Mouse (Mus musculus) CH12.LX (cell line): Measurements from ENCODE around the gene Pyurf. TPM values are rescaled to one million over a fixed set of nuclear protein-coding genes. Genes with fewer than 3 reads are reported as not detected.

ENCODE experiments used
- DNase-seq: peaks from one replicate; pipeline ENCODE4 v3.0.0-alpha.2; 2013; ENCODE audit errors: extremely low read depth
- H3K27ac ChIP-seq: 2 replicates; pipeline ENCODE4 v1.5.1; 2012; ENCODE audit warnings: low read depth, mild to moderate bottlenecking, control low read depth, moderate library complexity; ENCODE audit not compliant: insufficient read depth
- H3K27me3 ChIP-seq: replicated peaks from 2 replicates; pipeline ENCODE3; 2012; ENCODE audit warnings: inconsistent platforms
- H3K36me3 ChIP-seq, 2 experiments: replicated peaks in 1 of 2; 2 replicates each; pipeline versions ENCODE3 to v1.6.1; 2012; ENCODE audit warnings: inconsistent platforms in 1 of 2, low read length in 1 of 2, mild to moderate bottlenecking in 1 of 2, mixed read lengths in 1 of 2, moderate library complexity in 1 of 2; ENCODE audit not compliant: control insufficient read depth in 1 of 2, insufficient read depth in 1 of 2
- H3K4me1 ChIP-seq, 2 experiments: 2 replicates each; pipeline ENCODE4 v1.6.1; 2012; ENCODE audit warnings: inconsistent platforms in 1 of 2, moderate library complexity in 1 of 2; ENCODE audit not compliant: insufficient read depth in 2 of 2, control insufficient read depth in 1 of 2
- H3K4me2 ChIP-seq: 2 replicates; pipeline ENCODE4 v1.6.1; 2012; ENCODE audit warnings: low read depth, mild to moderate bottlenecking, control low read depth; ENCODE audit not compliant: poor library complexity, insufficient read depth, severe bottlenecking
- H3K4me3 ChIP-seq, 3 experiments: fragments of 150-350 bp in 1 of 3; sonication (generic) in 1 of 3; replicated peaks in 1 of 3; 2 replicates each; pipeline versions ENCODE3 to v1.5.1; 2011 to 2012; ENCODE audit warnings: low read depth in 2 of 3, low read length in 2 of 3, mild to moderate bottlenecking in 2 of 3, moderate library complexity in 2 of 3, control low read depth in 1 of 3, improper control_type of control experiment in 1 of 3, inconsistent platforms in 1 of 3, mixed read lengths in 1 of 3; ENCODE audit not compliant: poor library complexity in 1 of 3
- H3K79me2 ChIP-seq: replicated peaks from 2 replicates; pipeline ENCODE4 v1.6.1; 2012; ENCODE audit warnings: mild to moderate bottlenecking, moderate library complexity; ENCODE audit not compliant: control insufficient read depth, poor library complexity, insufficient read depth, severe bottlenecking; ENCODE audit errors: extremely low read depth
- H3K9ac ChIP-seq: 2 replicates; pipeline ENCODE4 v1.6.1; 2012; ENCODE audit warnings: low read depth, mild to moderate bottlenecking, control low read depth, moderate library complexity; ENCODE audit not compliant: insufficient read depth
- H3K9me3 ChIP-seq: replicated peaks from 2 replicates; pipeline ENCODE3; 2012; ENCODE audit warnings: low read length, inconsistent platforms, mixed read lengths
- CHD1 ChIP-seq: IDR thresholded peaks from 2 replicates; pipeline ENCODE4 v1.6.1; 2012; ENCODE audit warnings: low read depth, low read length, improper control_type of control experiment, inconsistent platforms
- CTCF ChIP-seq, 2 experiments: IDR thresholded peaks in 1 of 2; conservative IDR thresholded peaks in 1 of 2; 2 replicates each; pipeline ENCODE4 v1.5.1; 2011 to 2012; ENCODE audit warnings: low read depth in 2 of 2, low read length in 2 of 2, improper control_type of control experiment in 1 of 2, inconsistent platforms in 1 of 2, mild to moderate bottlenecking in 1 of 2, moderate library complexity in 1 of 2
- E2F4 ChIP-seq: IDR thresholded peaks from 2 replicates; pipeline ENCODE4 v1.6.1; 2011; ENCODE audit warnings: low read depth, low read length, improper control_type of control experiment; ENCODE audit not compliant: insufficient replicate concordance
- ETS1 ChIP-seq: conservative IDR thresholded peaks from 2 replicates; pipeline ENCODE4 v1.6.1; 2012; ENCODE audit warnings: low read depth, mild to moderate bottlenecking, inconsistent platforms, low read length, improper control_type of control experiment, moderate library complexity
- IRF4 ChIP-seq: IDR thresholded peaks from 2 replicates; pipeline ENCODE4 v1.6.1; 2014; ENCODE audit warnings: low read depth, mild to moderate bottlenecking, inconsistent platforms, low read length, improper control_type of control experiment
- JUN ChIP-seq: IDR thresholded peaks from 2 replicates; pipeline ENCODE4 v1.6.1; 2011; ENCODE audit warnings: low read depth, mild to moderate bottlenecking, low read length, improper control_type of control experiment, moderate library complexity; ENCODE audit not compliant: insufficient read depth
- JUND ChIP-seq: conservative IDR thresholded peaks from 2 replicates; pipeline ENCODE4 v1.6.1; 2011; ENCODE audit warnings: low read depth, low read length, improper control_type of control experiment
- MAFK ChIP-seq: IDR thresholded peaks from 2 replicates; pipeline ENCODE4 v1.6.1; 2011; ENCODE audit warnings: low read length, improper control_type of control experiment; ENCODE audit not compliant: insufficient replicate concordance
- MAZ ChIP-seq: IDR thresholded peaks from 2 replicates; pipeline ENCODE4 v1.6.1; 2012; ENCODE audit warnings: low read depth, mild to moderate bottlenecking, inconsistent platforms, low read length, improper control_type of control experiment, moderate library complexity
- NELFE ChIP-seq: IDR thresholded peaks from 2 replicates; pipeline ENCODE4 v1.6.1; 2011; ENCODE audit warnings: low read depth, low read length, improper control_type of control experiment
- NRF1 ChIP-seq: IDR thresholded peaks from 2 replicates; pipeline ENCODE4 v1.6.1; 2014; ENCODE audit warnings: low read depth, mild to moderate bottlenecking, inconsistent platforms, low read length, improper control_type of control experiment, moderate library complexity
- PAX5 ChIP-seq: IDR thresholded peaks from 2 replicates; pipeline ENCODE4 v1.6.1; 2012; ENCODE audit warnings: low read length, inconsistent platforms, mixed read lengths
- POLR2A ChIP-seq: IDR thresholded peaks from 2 replicates; pipeline ENCODE4 v1.6.1; 2011; ENCODE audit warnings: low read depth, mild to moderate bottlenecking, improper control_type of control experiment, low read length
- POLR2AphosphoS2 ChIP-seq: IDR thresholded peaks from 2 replicates; pipeline ENCODE4 v1.6.1; 2011; ENCODE audit warnings: low read depth, low read length, improper control_type of control experiment
- RAD21 ChIP-seq: IDR thresholded peaks from 2 replicates; pipeline ENCODE4 v1.6.1; 2011; ENCODE audit warnings: low read depth, mild to moderate bottlenecking, low read length, improper control_type of control experiment, moderate library complexity
- RCOR1 ChIP-seq: conservative IDR thresholded peaks from 2 replicates; pipeline ENCODE4 v1.6.1; 2012; ENCODE audit warnings: low read depth, mild to moderate bottlenecking, inconsistent platforms, low read length, improper control_type of control experiment
- TCF12 ChIP-seq: IDR thresholded peaks from 2 replicates; pipeline ENCODE4 v1.6.1; 2014; ENCODE audit warnings: low read depth, mild to moderate bottlenecking, inconsistent platforms, low read length, improper control_type of control experiment
- USF1 ChIP-seq: IDR thresholded peaks from 2 replicates; pipeline ENCODE4 v1.6.1; 2014; ENCODE audit warnings: low read depth, mild to moderate bottlenecking, inconsistent platforms, low read length, improper control_type of control experiment
- ZKSCAN1 ChIP-seq: IDR thresholded peaks from 2 replicates; pipeline ENCODE4 v1.6.1; 2012; ENCODE audit warnings: low read depth, inconsistent platforms, low read length, improper control_type of control experiment, borderline replicate concordance
- ZMIZ1 ChIP-seq: IDR thresholded peaks from 2 replicates; pipeline ENCODE4 v1.6.1; 2012; ENCODE audit warnings: low read depth, mild to moderate bottlenecking, inconsistent platforms, low read length, improper control_type of control experiment
- ZNF384 ChIP-seq: IDR thresholded peaks from 2 replicates; pipeline ENCODE4 v1.6.1; 2012; ENCODE audit warnings: low read depth, low read length, improper control_type of control experiment, inconsistent platforms
- dilution Hi-C: fragments of 300-500 bp; cut with MboI; formaldehyde crosslinking; loops from 2 replicates; pipeline ENCODE4 v1.14.3; 2020; ENCODE audit warnings: low sequenced_read_pairs; ENCODE audit not compliant: extremely low pct_unique_long_range_greater_than_20kb, extremely low pct_ligation_motif_present
- in situ Hi-C: fragments of 300-500 bp; cut with MboI; formaldehyde crosslinking; loops from 3 replicates; pipeline ENCODE4 v1.14.3; 2019; ENCODE audit warnings: low sequenced_read_pairs, low pct_ligation_motif_present, low pct_unique_long_range_greater_than_20kb, mixed read lengths
- polyA plus RNA-seq: library from polyadenylated mRNA; unstranded; fragments of >175 nt; gene quantifications from 2 replicates; pipeline ENCODE4 v1.2.1, GENCODE M21; 2012; ENCODE audit warnings: low read depth; ENCODE audit not compliant: insufficient read length
- total RNA-seq, 2 experiments: library from RNA; depleted of rRNA; stranded (reverse); fragments of 300-350 nt in 1 of 2; fragments of >200 nt in 1 of 2; gene quantifications; 2 replicates each; pipeline ENCODE4 v1.2.3; 2012 to 2014

Gene Pyurf
- total and polyA plus RNA-seq, 3 experiments: 6.4 to 13.4 (median 6.8) TPM

DNA sequence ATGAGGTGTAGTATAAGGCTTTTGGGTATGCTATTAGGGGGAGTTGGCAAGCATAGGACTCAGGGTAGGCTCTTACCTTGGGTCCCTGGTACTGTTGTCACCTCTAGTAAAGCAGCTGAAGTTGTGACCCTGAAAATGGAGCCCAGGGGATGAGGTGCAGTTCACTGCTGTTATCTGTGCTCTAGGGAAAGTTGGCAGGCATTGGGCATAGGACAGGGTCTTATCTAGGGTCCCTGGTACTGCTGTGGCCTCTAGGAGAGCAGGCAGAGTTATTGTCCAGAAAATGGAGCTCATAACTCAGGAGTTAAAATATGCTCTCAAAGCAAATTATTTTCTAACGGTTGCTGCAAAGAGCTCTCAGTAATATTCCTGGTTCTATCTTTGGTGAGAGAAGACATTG lies 29.5 kb upstream of the Pyurf start:
- in situ Hi-C loops: no loop called here
- H3K4me2 ChIP-seq: no peak overlapping the region
- no peaks in the 10 kb centered on the region for H3K4me1 ChIP-seq
- H3K36me3 ChIP-seq: peaks cover 3 to 18% of the 10 kb centered on the region in 2 experiments
- dilution Hi-C loops: no loop called here
- no peak for DNase-seq
- no peaks in the 10 kb centered on the region for H3K79me2 ChIP-seq
- no peak for TF ChIP-seq CTCF (conservative IDR thresholded peaks at IDR 0.05 in 1 of 2, IDR thresholded peaks at IDR 0.05 in 1 of 2; ENCODE audit: low read depth in 2 of 2, low read length in 2 of 2)
- TF ChIP-seq ZMIZ1: no peak
- TF ChIP-seq POLR2AphosphoS2: no peak
- TF ChIP-seq PAX5: no peak
- no peak for TF ChIP-seq MAFK
- TF ChIP-seq MAZ: no peak
- TF ChIP-seq IRF4: no peak
- no peak for TF ChIP-seq JUND
- no peak for TF ChIP-seq POLR2A
- no peak for TF ChIP-seq ZKSCAN1
- no peak for TF ChIP-seq ZNF384
- TF ChIP-seq ETS1: no peak
- TF ChIP-seq CHD1: no peak
- TF ChIP-seq JUN: no peak
- no peak for TF ChIP-seq NRF1
- no peak for TF ChIP-seq NELFE
- no peak for TF ChIP-seq E2F4
- TF ChIP-seq RAD21: no peak
- no peak for TF ChIP-seq TCF12
- no peaks in the 10 kb centered on the region for H3K27me3 ChIP-seq
- no peak overlapping the region for H3K4me3 ChIP-seq
- H3K9me3 ChIP-seq: no peaks in the 10 kb centered on the region
- no peak overlapping the region for H3K27ac ChIP-seq
- no peak overlapping the region for H3K9ac ChIP-seq

GRCm38 (mm10) chr6:57711726-57712125 lies 19.8 kb upstream of the Pyurf start:
- Histone ChIP-seq H3K36me3 (no peaks in the 10 kb centered on the region), H3K27ac (no peak overlapping the region), H3K4me1 (peaks cover 3 to 17% of the 10 kb centered on the region in 2 experiments; a peak in 3 of 4 replicates), H3K79me2 (no peaks in the 10 kb centered on the region), H3K9me3 (no peaks in the 10 kb centered on the region), H3K4me2 (no peak overlapping the region; the same call in 1 of the 2 replicates), H3K9ac (no peak overlapping the region), H3K4me3 (no peak overlapping the region), H3K27me3 (no peaks in the 10 kb centered on the region)
- in situ Hi-C loops (no loop called here), dilution Hi-C loops (no loop called here)
- TF ChIP-seq CTCF (conservative IDR thresholded peaks at IDR 0.05 in 1 of 2, IDR thresholded peaks at IDR 0.05 in 1 of 2; ENCODE audit: low read depth in 2 of 2, low read length in 2 of 2) (0 out of 4 replicates have a peak, but pooled peaks of 1 of the 2 experiments have one; percentile 18), USF1 (no peak), RCOR1 (no peak)
- no peak for DNase-seq
